Mouse (Mus musculus) heart, embryonic 13.5 days (tissue): Measurements from ENCODE around the gene Rhoj. TPM values are rescaled to one million over a fixed set of nuclear protein-coding genes. Genes with fewer than 3 reads are reported as not detected.
"Not testable (repeated sequence)": the region's sequence is repeated elsewhere in the genome, so short reads cannot be mapped to it uniquely, and the experiment has no call there.

Source experiments
- ATAC-seq: fragments of 200-750 bp; cut with Nextera tagmentation; 2 replicates; pipeline ENCODE4 v1.8.0; 2017; ENCODE audit warnings: moderate TSS enrichment; ENCODE audit not compliant: insufficient number of reproducible peaks, low FRiP score, low TSS enrichment; ENCODE audit errors: extremely low read depth
- H3K27ac ChIP-seq: fragments of 300-500 bp; sonication (generic); replicated peaks from 2 replicates; pipeline ENCODE4 v1.5.1; 2015; ENCODE audit warnings: moderate library complexity, mild to moderate bottlenecking, inconsistent platforms
- H3K27me3 ChIP-seq: fragments of 300-500 bp; sonication (generic); replicated peaks from 2 replicates; pipeline ENCODE4 v1.6.1; 2015; ENCODE audit warnings: mild to moderate bottlenecking, inconsistent platforms
- H3K36me3 ChIP-seq: fragments of 300-500 bp; sonication (generic); 2 replicates; pipeline ENCODE4 v1.6.1; 2015; ENCODE audit warnings: mild to moderate bottlenecking, inconsistent platforms
- H3K4me1 ChIP-seq: fragments of 300-500 bp; sonication (generic); 2 replicates; pipeline ENCODE4 v1.6.1; 2015; ENCODE audit warnings: inconsistent platforms
- H3K4me2 ChIP-seq: fragments of 300-500 bp; sonication (generic); 2 replicates; pipeline ENCODE4 v1.6.1; 2015; ENCODE audit warnings: inconsistent platforms, mild to moderate bottlenecking, moderate library complexity
- H3K4me3 ChIP-seq: fragments of 300-500 bp; sonication (generic); 2 replicates; pipeline ENCODE4 v1.5.1; 2015; ENCODE audit warnings: moderate library complexity, mild to moderate bottlenecking, inconsistent platforms
- H3K9ac ChIP-seq: fragments of 300-500 bp; sonication (generic); 2 replicates; pipeline ENCODE4 v1.6.1; 2015; ENCODE audit warnings: inconsistent platforms, mild to moderate bottlenecking, moderate library complexity
- H3K9me3 ChIP-seq: fragments of 300-500 bp; sonication (generic); 2 replicates; pipeline ENCODE4 v1.6.1; 2016; ENCODE audit warnings: inconsistent platforms
- WGBS: fragments of 180-500 bp; shearing (Covaris S2); methylation state at CpG from one replicate; pipeline ENCODE4 v1.1.7; 2015; ENCODE audit warnings: mixed read lengths; 5-methylcytosine and 5-hydroxymethylcytosine counted together
- polyA plus RNA-seq: library from polyadenylated mRNA; unstranded; fragments of >200 nt; fragmentation: Nextera tagmentation; extraction: Ambion mirVana; gene quantifications from 2 replicates; pipeline ENCODE4 v1.2.1, GENCODE M21; 2015

The Rhoj gene
- polyA plus RNA-seq, 1 experiment from 2014 or later = 43.0 TPM

DNA sequence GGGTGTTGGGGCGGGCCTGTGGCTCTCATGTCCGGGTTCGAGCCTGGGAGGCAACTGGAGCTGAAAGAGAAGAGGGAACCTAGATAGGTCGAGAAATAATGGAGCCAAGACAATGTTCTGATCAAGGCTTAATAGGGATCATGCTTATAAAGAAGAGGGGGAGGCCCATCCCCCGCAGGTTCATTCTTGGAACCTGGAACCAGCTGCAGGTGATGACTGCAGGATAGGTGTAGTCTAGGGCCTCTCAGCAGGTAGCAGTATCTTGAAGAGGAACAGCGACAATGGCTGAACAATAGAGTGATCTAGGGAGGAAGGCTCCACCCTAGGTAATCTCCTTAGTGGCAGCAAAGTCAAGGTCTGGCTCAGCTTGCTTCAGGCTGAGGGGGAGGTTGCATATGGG, 124.3 kb downstream of the Rhoj start:
- H3K9me3 ChIP-seq = peaks cover 11% of the 10 kb centered on the region
- not testable (repeated sequence) for H3K4me2 ChIP-seq, H3K36me3 ChIP-seq, H3K4me3 ChIP-seq, H3K9ac ChIP-seq, ATAC-seq, H3K27ac ChIP-seq, H3K27me3 ChIP-seq, H3K4me1 ChIP-seq
- 80% methylated on average over 6 of the region's 6 CpGs for WGBS

DNA sequence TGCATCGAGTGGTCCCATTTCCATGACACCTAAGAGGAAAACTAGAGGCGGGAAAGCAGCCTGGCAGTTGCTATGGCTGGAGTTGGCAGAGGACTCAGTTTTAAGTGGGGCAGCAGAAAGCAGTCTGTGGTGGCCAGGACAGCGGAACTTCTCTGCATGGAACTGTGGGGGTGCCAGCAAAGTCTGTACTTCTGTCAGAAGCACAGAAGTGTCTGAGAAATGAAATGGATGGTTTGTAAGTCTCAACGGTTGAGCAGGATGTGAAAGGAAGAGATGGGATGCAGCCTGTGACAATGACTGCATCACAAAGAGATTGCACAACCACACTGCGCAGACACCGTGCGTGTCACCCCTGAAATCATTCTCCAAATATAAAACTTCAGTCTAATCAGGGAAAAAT, 138.1 kb downstream of the Rhoj start:
- Histone ChIP-seq H3K4me2 (no peak overlapping the region), H3K36me3 (peaks cover 20% of the 10 kb centered on the region), H3K9ac (no peak overlapping the region), H3K27me3 (no peaks in the 10 kb centered on the region), H3K4me1 (peaks cover 16% of the 10 kb centered on the region), H3K27ac (no peak overlapping the region), H3K4me3 (no peak overlapping the region), H3K9me3 (no peaks in the 10 kb centered on the region)
- 72% methylated on average over 7 of the region's 7 CpGs for WGBS
- ATAC-seq = no peak

DNA sequence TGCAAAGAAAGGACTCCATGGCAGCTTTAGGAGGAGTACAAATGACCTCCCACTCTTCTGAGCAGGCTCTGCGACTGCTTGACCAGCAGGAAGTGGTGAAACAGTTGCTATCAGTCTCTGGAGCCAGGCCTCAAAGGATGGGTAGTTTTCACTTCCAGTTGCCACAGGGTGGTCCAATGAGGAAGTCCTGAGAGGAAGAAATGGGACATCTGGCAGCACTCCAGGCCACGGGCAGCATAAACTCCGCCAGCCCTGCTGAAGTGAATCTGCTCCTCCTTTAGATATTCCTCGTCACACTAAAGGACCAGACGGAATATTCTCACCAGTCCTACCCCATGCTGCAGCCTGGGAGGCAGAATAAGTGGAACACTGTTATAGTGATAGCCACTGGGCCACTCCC, 140.8 kb downstream of the Rhoj start:
- no peaks in the 10 kb centered on the region for H3K27me3 ChIP-seq
- no peak overlapping the region for H3K9ac ChIP-seq
- no peak for ATAC-seq
- H3K4me2 ChIP-seq = no peak overlapping the region
- no peak overlapping the region for H3K4me3 ChIP-seq
- H3K9me3 ChIP-seq = no peaks in the 10 kb centered on the region
- peaks cover 12% of the 10 kb centered on the region for H3K4me1 ChIP-seq
- no peak overlapping the region for H3K27ac ChIP-seq
- 59% methylated on average over 5 of the region's 5 CpGs for WGBS
- peaks cover 45% of the 10 kb centered on the region for H3K36me3 ChIP-seq

DNA sequence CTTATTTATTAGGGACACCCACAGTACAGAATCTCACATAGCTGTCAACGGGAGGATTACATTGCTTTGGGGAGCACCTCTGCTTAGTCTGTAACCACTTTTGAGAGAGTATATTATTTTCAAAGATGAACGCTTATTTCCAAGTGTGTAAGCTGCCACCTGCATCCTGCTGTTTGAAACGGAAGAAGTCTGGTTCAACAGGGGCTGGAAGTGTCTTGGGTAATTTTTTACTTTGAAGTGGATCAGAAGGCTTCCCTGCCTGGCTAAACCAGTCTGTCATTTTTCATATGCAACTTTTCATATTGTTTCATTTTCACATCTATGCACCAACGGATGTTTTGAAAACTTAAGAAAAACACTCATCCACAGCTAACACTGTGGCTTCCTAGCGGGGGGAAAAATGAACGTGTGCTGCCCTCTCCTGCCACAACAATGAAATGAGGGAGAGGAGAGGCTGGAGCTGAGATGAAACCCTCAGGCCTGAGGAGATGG, 141.4 kb downstream of the Rhoj start:
- 63% methylated on average over 6 of the region's 6 CpGs for WGBS
- ATAC-seq = no peak
- peaks cover 6% of the 10 kb centered on the region for H3K4me1 ChIP-seq

DNA sequence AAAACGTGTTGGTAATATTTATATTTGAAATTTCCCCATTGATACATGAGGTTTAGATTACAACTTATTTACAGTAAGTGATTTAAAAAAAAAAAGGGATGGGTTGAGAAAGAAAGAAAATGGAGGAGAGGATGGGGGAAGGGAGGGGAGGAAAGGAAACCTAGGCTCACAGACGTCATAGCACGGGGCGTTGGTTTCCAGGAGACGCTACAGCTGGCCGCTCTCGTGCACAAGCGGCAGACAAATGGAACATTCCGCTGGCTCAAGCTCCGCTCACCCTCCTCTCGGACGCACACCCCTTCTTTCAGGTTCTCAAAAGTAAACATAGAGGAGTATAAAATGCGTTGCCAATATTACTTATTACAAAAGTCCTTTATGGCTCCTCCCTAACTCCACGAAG, 141.9 kb downstream of the Rhoj start:
- Histone ChIP-seq H3K27ac (no peak overlapping the region), H3K9ac (no peak overlapping the region), H3K9me3 (no peaks in the 10 kb centered on the region), H3K4me2 (no peak overlapping the region), H3K27me3 (no peaks in the 10 kb centered on the region), H3K4me1 (0 out of 2 replicates have a peak, but pooled peaks cover 3% of the 10 kb centered on the region), H3K36me3 (peaks cover 51% of the 10 kb centered on the region), H3K4me3 (no peak overlapping the region)
- no peak for ATAC-seq
- 73% methylated on average over 14 of the region's 14 CpGs for WGBS

More for the DNA sequence above, 141.4 kb downstream of the Rhoj start:
- no peak overlapping the region for H3K9ac ChIP-seq
- peaks cover 46% of the 10 kb centered on the region for H3K36me3 ChIP-seq
- no peaks in the 10 kb centered on the region for H3K9me3 ChIP-seq
- H3K4me2 ChIP-seq = no peak overlapping the region
- no peak overlapping the region for H3K4me3 ChIP-seq
- H3K27me3 ChIP-seq = no peaks in the 10 kb centered on the region
- H3K27ac ChIP-seq = no peak overlapping the region

DNA sequence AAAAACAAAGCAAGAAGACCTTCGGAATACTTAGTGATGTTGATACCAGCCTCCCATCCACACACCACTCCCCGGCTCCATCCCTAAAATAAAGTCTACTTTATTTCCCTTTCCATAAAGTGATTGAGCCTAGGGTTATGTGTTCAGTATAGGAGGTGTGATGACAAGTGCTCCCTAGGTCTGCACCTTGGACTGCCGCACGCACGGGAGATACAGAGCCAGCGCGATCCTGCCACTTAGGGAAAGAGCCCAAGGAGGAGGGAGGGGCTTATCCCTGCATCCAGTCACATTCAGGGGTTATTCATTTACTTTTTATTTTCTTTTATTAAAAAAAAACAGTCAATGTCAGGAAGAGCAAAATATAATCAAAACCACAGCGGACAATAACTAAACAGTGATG, 142.5 kb downstream of the Rhoj start:
- no peak overlapping the region; the same call in 1 of the 2 replicates for H3K27ac ChIP-seq

More for the DNA sequence above, 142.5 kb downstream of the Rhoj start:
- Histone ChIP-seq H3K9ac (no peak overlapping the region), H3K27me3 (no peaks in the 10 kb centered on the region), H3K36me3 (peaks cover 51% of the 10 kb centered on the region), H3K4me3 (no peak overlapping the region), H3K4me1 (0 out of 2 replicates have a peak, but pooled peaks cover 3% of the 10 kb centered on the region), H3K9me3 (no peaks in the 10 kb centered on the region), H3K4me2 (no peak overlapping the region)
- WGBS = 75% methylated on average over 8 of the region's 8 CpGs
- ATAC-seq = no peak

Other genes with a start within 250 kb of the Rhoj start
- not detected in 2 replicates for gene Kcnh5, start 131.0 kb upstream of the Rhoj start, polyA plus RNA-seq
- not detected in 2 replicates for gene Gphb5, start 108.5 kb downstream of the Rhoj start, polyA plus RNA-seq